Mouse (Mus musculus): ENCODE results near the gene Arhgef40. TPM values are rescaled to one million over a fixed set of nuclear protein-coding genes. Genes with fewer than 3 reads are reported as not detected.

Arhgef40 gene
- polyA plus RNA-seq (2011; ENCODE audit: insufficient read length, low read depth, missing spikeins) = 109 and 119 TPM in 2 replicates

GRCm38 (mm10) chr14:51984247-51985231, at the start of gene Arhgef40:
Arhgef40 (plus strand) TSS chr14:51984719.
- Histone ChIP-seq H3K27ac (ENCODE audit: insufficient read depth, low read length) (peak within 1 kb of the TSS; percentile 94), H3K4me1 (ENCODE audit: control insufficient read depth, insufficient read depth, low read length) (peaks cover 6% of the 10 kb centered on the region; the same call in 1 of the 2 replicates), H3K4me3 (ENCODE audit: insufficient read depth, low read length) (peak within 1 kb of the TSS; percentile 91)
- TF ChIP-seq POLR2A (IDR thresholded peaks at IDR 0.05; ENCODE audit: low read depth, low read length) = peak; percentile 36
- no peak for TF ChIP-seq CTCF (IDR thresholded peaks at IDR 0.05; ENCODE audit: borderline replicate concordance, insufficient read depth, low read length)

GRCm38 (mm10) chr14:51939005-51939404, 45.5 kb upstream of the Arhgef40 start:
- H3K27ac ChIP-seq (ENCODE audit: insufficient read depth, low read length) = no peak overlapping the region
- TF ChIP-seq CTCF (IDR thresholded peaks at IDR 0.05; ENCODE audit: borderline replicate concordance, insufficient read depth, low read length) (no peak), POLR2A (IDR thresholded peaks at IDR 0.05; ENCODE audit: low read depth, low read length) (no peak)
- peaks cover 4% of the 10 kb centered on the region for H3K4me1 ChIP-seq (ENCODE audit: control insufficient read depth, insufficient read depth, low read length)
- H3K4me3 ChIP-seq (ENCODE audit: insufficient read depth, low read length) = no peak overlapping the region

- TF ChIP-seq POLR2A (IDR thresholded peaks at IDR 0.05; ENCODE audit: low read depth, low read length) = no peak
- TF ChIP-seq CTCF (IDR thresholded peaks at IDR 0.05; ENCODE audit: borderline replicate concordance, insufficient read depth, low read length) = no peak
- no peak overlapping the region for H3K27ac ChIP-seq (ENCODE audit: insufficient read depth, low read length)
- H3K4me3 ChIP-seq (ENCODE audit: insufficient read depth, low read length) = no peak overlapping the region
- H3K4me1 ChIP-seq (ENCODE audit: control insufficient read depth, insufficient read depth, low read length) = peaks cover 4% of the 10 kb centered on the region
These were observed 43.5 kb upstream of the Arhgef40 start for GRCm38 (mm10) chr14:51940944-51941560.

GRCm38 (mm10) chr14:51941577-51941976, 42.9 kb upstream of the Arhgef40 start:
- Histone ChIP-seq H3K27ac (ENCODE audit: insufficient read depth, low read length) (no peak overlapping the region), H3K4me1 (ENCODE audit: control insufficient read depth, insufficient read depth, low read length) (peaks cover 4% of the 10 kb centered on the region), H3K4me3 (ENCODE audit: insufficient read depth, low read length) (no peak overlapping the region)
- TF ChIP-seq POLR2A (IDR thresholded peaks at IDR 0.05; ENCODE audit: low read depth, low read length) = no peak

- H3K4me3 ChIP-seq (ENCODE audit: insufficient read depth, low read length) = no peak overlapping the region
- H3K27ac ChIP-seq (ENCODE audit: insufficient read depth, low read length) = no peak overlapping the region
- H3K4me1 ChIP-seq (ENCODE audit: control insufficient read depth, insufficient read depth, low read length) = peaks cover 4% of the 10 kb centered on the region
- TF ChIP-seq CTCF (IDR thresholded peaks at IDR 0.05; ENCODE audit: borderline replicate concordance, insufficient read depth, low read length) (no peak), POLR2A (IDR thresholded peaks at IDR 0.05; ENCODE audit: low read depth, low read length) (no peak)
These were observed 42.3 kb upstream of the Arhgef40 start for GRCm38 (mm10) chr14:51942236-51942635.

GRCm38 (mm10) chr14:51943336-51943735, 41.2 kb upstream of the Arhgef40 start:
- peaks cover 4% of the 10 kb centered on the region for H3K4me1 ChIP-seq (ENCODE audit: control insufficient read depth, insufficient read depth, low read length)
- H3K4me3 ChIP-seq (ENCODE audit: insufficient read depth, low read length) = no peak overlapping the region
- no peak for TF ChIP-seq POLR2A (IDR thresholded peaks at IDR 0.05; ENCODE audit: low read depth, low read length)
- no peak for TF ChIP-seq CTCF (IDR thresholded peaks at IDR 0.05; ENCODE audit: borderline replicate concordance, insufficient read depth, low read length)
- no peak overlapping the region for H3K27ac ChIP-seq (ENCODE audit: insufficient read depth, low read length)

- no peak overlapping the region for H3K4me3 ChIP-seq (ENCODE audit: insufficient read depth, low read length)
- H3K27ac ChIP-seq (ENCODE audit: insufficient read depth, low read length) = peak overlapping the region; percentile 89
- peaks cover 7% of the 10 kb centered on the region for H3K4me1 ChIP-seq (ENCODE audit: control insufficient read depth, insufficient read depth, low read length)
- TF ChIP-seq CTCF (IDR thresholded peaks at IDR 0.05; ENCODE audit: borderline replicate concordance, insufficient read depth, low read length) (no peak), POLR2A (IDR thresholded peaks at IDR 0.05; ENCODE audit: low read depth, low read length) (no peak)
These were observed 24.2 kb upstream of the Arhgef40 start for GRCm38 (mm10) chr14:51960316-51960715.

- no peak for TF ChIP-seq POLR2A (IDR thresholded peaks at IDR 0.05; ENCODE audit: low read depth, low read length)
- no peak for TF ChIP-seq CTCF (IDR thresholded peaks at IDR 0.05; ENCODE audit: borderline replicate concordance, insufficient read depth, low read length)
- no peak overlapping the region for H3K27ac ChIP-seq (ENCODE audit: insufficient read depth, low read length)
- H3K4me3 ChIP-seq (ENCODE audit: insufficient read depth, low read length) = no peak overlapping the region
- H3K4me1 ChIP-seq (ENCODE audit: control insufficient read depth, insufficient read depth, low read length) = no peaks in the 10 kb centered on the region
These were observed 17.1 kb upstream of the Arhgef40 start for GRCm38 (mm10) chr14:51967400-51967799.

GRCm38 (mm10) chr14:51979252-51979651, 5.3 kb upstream of the Arhgef40 start:
- H3K4me1 ChIP-seq (ENCODE audit: control insufficient read depth, insufficient read depth, low read length) = no peaks in the 10 kb centered on the region
- H3K27ac ChIP-seq (ENCODE audit: insufficient read depth, low read length) = no peak overlapping the region
- no peak overlapping the region for H3K4me3 ChIP-seq (ENCODE audit: insufficient read depth, low read length)
- TF ChIP-seq CTCF (IDR thresholded peaks at IDR 0.05; ENCODE audit: borderline replicate concordance, insufficient read depth, low read length) (no peak), POLR2A (IDR thresholded peaks at IDR 0.05; ENCODE audit: low read depth, low read length) (no peak)

GRCm38 (mm10) chr14:51983251-51983650, 1.3 kb upstream of the Arhgef40 start:
- H3K4me1 ChIP-seq (ENCODE audit: control insufficient read depth, insufficient read depth, low read length) = peaks cover 6% of the 10 kb centered on the region; the same call in 1 of the 2 replicates
- TF ChIP-seq CTCF (IDR thresholded peaks at IDR 0.05; ENCODE audit: borderline replicate concordance, insufficient read depth, low read length) = no peak
- no peak for TF ChIP-seq POLR2A (IDR thresholded peaks at IDR 0.05; ENCODE audit: low read depth, low read length)
- H3K27ac ChIP-seq (ENCODE audit: insufficient read depth, low read length) = no peak overlapping the region
- H3K4me3 ChIP-seq (ENCODE audit: insufficient read depth, low read length) = no peak overlapping the region

All from embryonic fibroblast, embryonic 13.5 days (primary cell).